Mouse (Mus musculus): ENCODE data around the gene Spryd3. TPM values are rescaled to one million over a fixed set of nuclear protein-coding genes. Genes with fewer than 3 reads are reported as not detected.

Spryd3 gene
- polyA plus RNA-seq, 1 experiment, result 152 TPM

DNA sequence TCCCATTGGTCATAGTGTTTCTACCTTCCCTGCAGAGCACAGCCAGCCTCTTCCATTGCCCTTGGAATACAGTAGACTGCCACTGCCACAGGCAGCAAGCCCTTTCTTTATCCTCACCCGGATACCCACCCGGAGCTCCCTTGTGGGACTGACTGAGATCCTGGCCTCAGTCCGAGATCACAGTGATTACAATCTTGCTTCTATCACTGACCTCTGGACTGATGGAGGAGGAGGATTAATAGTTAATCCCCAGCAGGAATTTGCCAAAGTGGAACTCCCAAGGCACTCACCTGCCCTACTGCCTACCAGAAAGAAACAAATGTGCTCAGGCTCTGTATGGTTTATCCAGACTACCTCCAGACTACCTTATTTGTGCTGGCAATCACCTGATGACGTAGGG, 13.5 kb upstream of the Spryd3 start:
- TF ChIP-seq CTCF (IDR thresholded peaks at IDR 0.05; ENCODE audit: extremely low read depth, insufficient read depth, low read length), result no peak
- TF ChIP-seq POLR2A (IDR thresholded peaks at IDR 0.05; ENCODE audit: extremely low read depth, insufficient read depth, low read length), result no peak
- Histone ChIP-seq H3K27ac (ENCODE audit: insufficient read depth, low read length) (no peak overlapping the region), H3K4me1 (ENCODE audit: control insufficient read depth, insufficient read depth, low read length) (peaks cover 3% of the 10 kb centered on the region; the same call in 1 of the 2 replicates), H3K4me3 (ENCODE audit: insufficient read depth, low read length) (no peak overlapping the region)

DNA sequence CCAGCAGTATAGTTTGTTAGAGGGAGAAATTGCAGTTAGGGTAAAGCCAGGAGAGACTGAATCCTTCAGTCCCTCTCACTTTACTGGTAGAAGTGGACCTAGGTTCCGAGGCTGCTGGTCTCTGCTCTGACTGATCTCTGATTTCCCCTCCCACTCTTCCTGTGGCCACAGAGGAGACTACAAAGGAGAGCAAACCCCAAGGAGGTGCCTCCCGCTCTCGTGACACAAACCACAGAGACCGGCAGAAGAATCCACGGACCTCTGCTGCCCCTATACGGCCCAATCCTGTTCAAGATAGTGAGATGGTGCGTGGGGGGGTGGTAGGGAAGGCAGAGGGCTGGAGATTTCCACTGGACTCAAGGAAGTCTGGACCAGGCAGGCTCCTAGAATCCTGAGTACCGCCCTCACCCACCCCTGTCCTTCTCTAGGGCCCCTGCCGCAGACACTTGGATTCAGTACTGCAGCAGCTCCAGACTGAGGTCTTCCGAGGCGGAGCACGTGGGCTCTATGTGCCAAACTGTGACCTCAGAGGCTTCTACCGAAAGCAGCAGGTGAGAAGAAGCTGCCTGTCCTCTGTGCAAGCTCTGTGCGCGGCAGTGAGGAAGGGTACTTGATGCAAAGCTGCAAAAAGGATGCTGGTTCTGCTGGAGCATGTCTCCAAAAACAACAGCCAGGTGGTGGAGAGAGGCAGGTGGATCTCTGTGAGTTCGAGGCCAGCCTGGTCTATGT, 11.8 kb upstream of the Spryd3 start:
- TF ChIP-seq POLR2A (IDR thresholded peaks at IDR 0.05; ENCODE audit: extremely low read depth, insufficient read depth, low read length) (no peak), CTCF (IDR thresholded peaks at IDR 0.05; ENCODE audit: extremely low read depth, insufficient read depth, low read length) (no peak)
- Histone ChIP-seq H3K4me1 (ENCODE audit: control insufficient read depth, insufficient read depth, low read length) (peaks cover 3% of the 10 kb centered on the region; the same call in 1 of the 2 replicates), H3K4me3 (ENCODE audit: insufficient read depth, low read length) (no peak overlapping the region), H3K27ac (ENCODE audit: insufficient read depth, low read length) (no peak overlapping the region)

DNA sequence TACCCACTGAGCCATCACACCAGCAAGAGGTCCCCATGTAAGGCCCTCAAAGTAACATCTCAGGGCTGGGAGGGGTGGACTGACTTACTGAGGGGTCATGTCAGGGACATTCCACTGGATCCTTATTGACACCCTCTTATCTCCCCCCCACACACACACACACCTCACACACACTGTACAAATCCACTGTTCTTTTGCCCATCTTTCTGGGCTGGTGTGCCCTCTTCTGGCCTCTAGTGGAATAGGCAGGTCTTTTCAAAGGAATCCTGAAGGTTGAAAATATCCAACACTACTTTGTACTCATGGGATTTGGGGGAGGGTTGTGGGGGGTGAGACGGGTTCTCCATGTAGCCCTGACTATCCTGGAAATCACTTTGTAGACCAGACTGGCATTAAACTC, 10.8 kb upstream of the Spryd3 start:
- Histone ChIP-seq H3K4me3 (ENCODE audit: insufficient read depth, low read length) (no peak overlapping the region), H3K27ac (ENCODE audit: insufficient read depth, low read length) (no peak overlapping the region), H3K4me1 (ENCODE audit: control insufficient read depth, insufficient read depth, low read length) (peaks cover 3% of the 10 kb centered on the region; the same call in 1 of the 2 replicates)
- TF ChIP-seq POLR2A (IDR thresholded peaks at IDR 0.05; ENCODE audit: extremely low read depth, insufficient read depth, low read length) (no peak), CTCF (IDR thresholded peaks at IDR 0.05; ENCODE audit: extremely low read depth, insufficient read depth, low read length) (peak; percentile 78)

DNA sequence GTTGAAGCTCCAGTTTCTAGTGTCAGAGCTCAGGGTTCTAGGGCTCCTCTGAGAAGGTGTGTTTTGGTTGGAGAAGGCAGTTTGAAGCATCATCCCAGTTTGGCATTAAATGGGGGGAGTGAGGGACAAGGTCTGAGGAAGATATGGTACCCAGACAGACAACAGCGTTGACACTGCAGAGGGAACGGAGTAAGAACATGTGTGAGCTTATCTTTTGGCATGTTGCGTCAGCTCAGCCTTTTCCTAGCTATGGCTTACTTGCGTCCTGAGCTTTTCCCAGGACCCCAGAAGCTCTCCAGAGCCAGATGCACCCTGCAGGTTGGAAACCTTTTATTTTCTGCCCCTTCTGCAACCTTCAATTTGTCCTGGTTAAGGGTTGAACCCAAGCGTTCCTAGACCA, 10.1 kb upstream of the Spryd3 start:
- H3K4me1 ChIP-seq (ENCODE audit: control insufficient read depth, insufficient read depth, low read length), result peaks cover 3% of the 10 kb centered on the region; the same call in 1 of the 2 replicates
- H3K27ac ChIP-seq (ENCODE audit: insufficient read depth, low read length), result no peak overlapping the region
- TF ChIP-seq CTCF (IDR thresholded peaks at IDR 0.05; ENCODE audit: extremely low read depth, insufficient read depth, low read length), result no peak
- TF ChIP-seq POLR2A (IDR thresholded peaks at IDR 0.05; ENCODE audit: extremely low read depth, insufficient read depth, low read length), result no peak
- H3K4me3 ChIP-seq (ENCODE audit: insufficient read depth, low read length), result peak overlapping the region; percentile 47

DNA sequence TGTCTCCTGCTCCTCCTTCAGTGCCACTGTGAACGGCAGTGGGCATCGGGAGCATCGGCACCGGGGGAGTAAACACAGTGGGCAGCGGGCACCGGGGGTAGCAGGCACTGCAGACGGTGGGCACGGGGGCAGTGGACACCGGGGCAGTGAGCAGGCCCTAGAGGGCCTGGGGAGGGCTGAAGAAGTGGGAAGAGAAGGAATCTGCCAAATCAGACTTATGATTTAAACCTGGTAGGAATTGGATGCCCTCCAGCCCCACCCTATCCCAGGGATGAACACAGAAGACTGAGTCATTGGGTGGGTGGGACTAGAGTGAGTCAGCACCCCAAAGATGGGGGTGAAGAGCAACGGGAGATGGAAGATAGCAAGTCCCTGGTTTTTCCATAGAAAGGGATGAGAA, 9.3 kb upstream of the Spryd3 start:
- H3K4me1 ChIP-seq (ENCODE audit: control insufficient read depth, insufficient read depth, low read length), result peaks cover 3% of the 10 kb centered on the region; the same call in 1 of the 2 replicates
- TF ChIP-seq CTCF (IDR thresholded peaks at IDR 0.05; ENCODE audit: extremely low read depth, insufficient read depth, low read length), result no peak
- TF ChIP-seq POLR2A (IDR thresholded peaks at IDR 0.05; ENCODE audit: extremely low read depth, insufficient read depth, low read length), result peak; percentile 39
- peak overlapping the region; percentile 68 for H3K27ac ChIP-seq (ENCODE audit: insufficient read depth, low read length)
- peak overlapping the region; percentile 47 for H3K4me3 ChIP-seq (ENCODE audit: insufficient read depth, low read length)

DNA sequence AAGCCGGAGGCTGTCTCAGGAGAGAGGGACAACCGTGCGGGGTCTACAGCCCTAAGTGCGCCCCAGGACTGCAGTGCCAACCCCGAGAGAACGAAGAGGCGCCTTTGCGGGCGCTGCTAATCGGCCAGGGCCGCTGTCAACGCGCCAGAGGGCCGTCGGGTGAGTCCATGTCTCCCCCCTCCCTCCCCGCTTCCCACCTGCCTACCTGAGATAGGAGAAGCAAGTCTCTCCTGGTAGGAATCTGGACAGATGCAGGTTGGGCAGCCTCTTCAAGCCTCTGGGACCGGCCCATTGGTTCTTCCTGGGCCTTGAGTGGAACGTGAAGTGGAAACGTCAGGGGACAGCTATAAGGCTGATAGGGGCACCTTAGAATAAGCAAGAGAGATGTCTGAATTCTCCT, 8.7 kb upstream of the Spryd3 start:
- TF ChIP-seq CTCF (IDR thresholded peaks at IDR 0.05; ENCODE audit: extremely low read depth, insufficient read depth, low read length), result no peak

DNA sequence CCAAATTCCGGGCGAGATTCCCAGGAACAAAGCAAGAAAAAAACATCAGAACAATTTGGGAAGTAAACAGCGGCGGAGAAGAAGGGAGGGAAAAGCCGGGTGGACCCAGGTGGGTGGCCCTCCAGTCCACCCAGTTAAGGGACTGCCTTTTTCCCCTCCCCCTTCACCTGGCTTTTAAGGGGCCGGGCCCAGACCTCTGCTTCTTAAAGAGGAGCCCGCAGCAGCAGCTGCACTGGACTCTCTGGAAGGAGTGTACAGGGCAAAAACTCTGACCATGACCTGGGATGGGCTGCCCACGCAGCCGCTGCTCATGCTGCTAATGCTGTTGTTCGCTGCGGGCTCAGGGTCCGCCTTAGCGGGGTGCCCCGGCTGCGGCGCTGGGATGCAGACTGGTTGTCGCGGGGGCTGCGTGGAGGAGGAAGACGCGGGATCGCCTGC, 8.3 kb upstream of the Spryd3 start, which contains the start of gene Igfbp6:
Igfbp6 (plus strand) TSS at position 89 of the 438 bp plus-strand sequence.
- peaks cover 3% of the 10 kb centered on the region; the same call in 1 of the 2 replicates for H3K4me1 ChIP-seq (ENCODE audit: control insufficient read depth, insufficient read depth, low read length)
- H3K4me3 ChIP-seq (ENCODE audit: insufficient read depth, low read length), result peak within 1 kb of the TSS; percentile 47
- TF ChIP-seq CTCF (IDR thresholded peaks at IDR 0.05; ENCODE audit: extremely low read depth, insufficient read depth, low read length) (no peak), POLR2A (IDR thresholded peaks at IDR 0.05; ENCODE audit: extremely low read depth, insufficient read depth, low read length) (no peak)
- peak within 1 kb of the TSS; percentile 68 for H3K27ac ChIP-seq (ENCODE audit: insufficient read depth, low read length)

More for the DNA sequence above, 8.7 kb upstream of the Spryd3 start:
- Histone ChIP-seq H3K4me3 (ENCODE audit: insufficient read depth, low read length) (peak overlapping the region; percentile 47), H3K27ac (ENCODE audit: insufficient read depth, low read length) (peak overlapping the region; percentile 68), H3K4me1 (ENCODE audit: control insufficient read depth, insufficient read depth, low read length) (peaks cover 3% of the 10 kb centered on the region; the same call in 1 of the 2 replicates)

DNA sequence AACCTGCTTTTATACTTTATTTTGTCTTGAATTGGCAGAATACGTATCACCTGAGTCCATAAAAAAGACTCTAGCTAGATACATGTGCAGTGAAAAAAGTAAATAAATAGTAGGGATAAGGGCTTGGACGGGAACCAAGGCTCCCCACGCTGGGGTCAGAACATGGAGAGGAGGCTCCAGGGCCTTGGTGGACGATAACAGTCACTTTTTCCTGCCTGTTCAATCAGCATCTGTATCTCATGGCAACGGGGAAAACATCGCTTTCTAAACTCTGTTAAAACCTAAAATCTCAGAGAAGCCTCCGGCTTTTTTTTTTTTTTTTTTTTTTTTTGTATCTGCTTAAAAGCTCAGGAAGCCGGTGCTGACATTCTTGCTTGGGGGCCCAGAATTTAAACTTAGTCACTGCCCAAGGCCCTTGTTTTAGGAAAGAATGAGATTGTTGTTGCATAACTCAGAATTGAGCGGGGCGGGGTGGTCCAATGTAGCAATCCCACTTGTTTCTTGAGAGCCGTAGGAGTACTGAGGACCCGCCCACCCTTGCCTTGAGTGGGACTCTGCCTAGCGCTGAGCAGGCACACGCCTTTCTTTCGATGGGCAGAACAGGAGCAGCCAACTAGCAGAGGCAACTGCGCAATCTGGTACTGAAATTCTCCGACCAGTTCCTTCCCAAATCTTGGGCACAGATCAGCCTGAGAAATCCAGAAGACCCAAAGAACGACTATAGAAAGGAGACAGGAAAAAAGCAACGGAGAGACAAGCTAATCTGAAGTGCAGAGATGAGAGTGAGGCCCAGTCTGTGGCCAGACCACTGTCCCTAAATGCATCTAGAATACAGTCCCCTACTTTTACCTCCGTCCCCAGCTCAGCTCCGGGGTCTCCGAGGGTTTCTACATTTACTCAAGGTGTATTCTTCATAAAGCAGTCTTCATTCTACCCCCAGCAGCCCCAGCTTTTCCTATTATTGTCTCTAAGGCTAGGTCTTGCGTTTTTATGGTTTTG, 7.2 kb upstream of the Spryd3 start:
- H3K4me1 ChIP-seq (ENCODE audit: control insufficient read depth, insufficient read depth, low read length), result peaks cover 3% of the 10 kb centered on the region; the same call in 1 of the 2 replicates
- 0 out of 2 replicates have a peak, but pooled peaks have one; percentile 37 for TF ChIP-seq POLR2A (IDR thresholded peaks at IDR 0.05; ENCODE audit: extremely low read depth, insufficient read depth, low read length)
- TF ChIP-seq CTCF (IDR thresholded peaks at IDR 0.05; ENCODE audit: extremely low read depth, insufficient read depth, low read length), result no peak
- peak overlapping the region; percentile 47; the same call in 1 of the 2 replicates for H3K4me3 ChIP-seq (ENCODE audit: insufficient read depth, low read length)
- H3K27ac ChIP-seq (ENCODE audit: insufficient read depth, low read length), result no peak overlapping the region

DNA sequence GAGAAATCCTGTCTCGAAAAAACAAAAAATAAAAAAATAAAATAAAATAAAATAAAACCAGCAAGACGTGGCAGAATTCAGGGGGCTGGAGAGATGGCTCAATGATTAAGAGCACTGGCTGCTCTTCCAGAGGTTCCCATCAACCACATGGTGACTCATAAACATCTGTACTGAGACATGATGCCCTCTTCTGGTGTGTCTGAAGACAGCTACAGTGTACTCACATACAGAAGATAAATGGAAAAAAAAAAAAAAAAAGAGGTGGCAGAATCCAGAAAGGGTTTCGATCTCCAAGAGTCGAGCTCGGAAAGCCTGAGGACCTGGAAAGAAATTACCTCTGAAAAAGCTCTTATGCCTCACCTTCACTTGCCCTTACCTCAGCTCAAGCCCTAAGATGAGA, 5.1 kb upstream of the Spryd3 start:
- Histone ChIP-seq H3K27ac (ENCODE audit: insufficient read depth, low read length) (no peak overlapping the region), H3K4me1 (ENCODE audit: control insufficient read depth, insufficient read depth, low read length) (peaks cover 3% of the 10 kb centered on the region; the same call in 1 of the 2 replicates), H3K4me3 (ENCODE audit: insufficient read depth, low read length) (no peak overlapping the region)
- TF ChIP-seq POLR2A (IDR thresholded peaks at IDR 0.05; ENCODE audit: extremely low read depth, insufficient read depth, low read length) (no peak), CTCF (IDR thresholded peaks at IDR 0.05; ENCODE audit: extremely low read depth, insufficient read depth, low read length) (no peak)

All from cortical plate, adult 2 months (tissue).